Mouse (Mus musculus): Measurements from ENCODE around the gene Tmem177.

The Tmem177 gene

GRCm38 (mm10) chr1:119912953-119913814 is at the start of gene Tmem177:
Tmem177 (minus strand) TSS chr1:119913208.
- peak; percentile 97 to 98 for DNase-seq

DNA sequence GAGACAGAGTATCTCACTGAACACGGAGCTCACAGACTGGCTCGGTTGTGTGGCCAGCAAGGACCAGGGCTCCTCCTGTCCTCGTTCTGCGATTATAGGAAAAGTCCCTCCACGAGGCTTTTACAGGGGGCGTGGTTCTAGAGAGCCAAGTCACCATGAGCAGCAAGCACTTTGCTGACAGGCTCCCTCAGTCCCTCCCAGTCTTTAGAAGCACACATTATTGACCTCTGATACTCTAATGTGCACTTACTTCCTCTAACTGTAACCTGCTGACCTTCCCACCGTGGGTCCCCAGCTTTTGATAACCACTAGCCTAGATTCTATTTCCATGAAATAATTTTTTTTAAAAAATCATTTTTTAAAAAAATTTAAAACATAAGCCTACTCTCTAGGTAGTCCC is 46.9 kb upstream of the Tmem177 start:
- no peak for DNase-seq

DNA sequence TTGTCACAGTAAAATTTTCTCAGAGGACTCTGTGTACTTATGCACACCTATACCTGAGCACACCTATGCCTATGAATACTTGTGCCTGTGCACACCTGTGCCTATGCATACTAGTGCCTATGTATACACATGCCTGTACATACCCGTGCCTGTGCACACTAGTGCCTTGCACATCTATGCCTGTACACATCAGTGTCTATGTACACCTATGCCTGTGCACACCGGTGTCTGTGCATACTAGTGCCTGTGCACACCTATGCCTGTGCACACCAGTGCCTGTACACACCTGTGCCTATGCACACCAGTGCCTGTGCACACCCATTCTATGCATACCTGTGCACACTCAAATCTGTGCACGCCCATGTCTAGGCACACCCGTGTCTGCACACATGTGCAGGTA is 46.5 kb upstream of the Tmem177 start:
- no peak for DNase-seq

DNA sequence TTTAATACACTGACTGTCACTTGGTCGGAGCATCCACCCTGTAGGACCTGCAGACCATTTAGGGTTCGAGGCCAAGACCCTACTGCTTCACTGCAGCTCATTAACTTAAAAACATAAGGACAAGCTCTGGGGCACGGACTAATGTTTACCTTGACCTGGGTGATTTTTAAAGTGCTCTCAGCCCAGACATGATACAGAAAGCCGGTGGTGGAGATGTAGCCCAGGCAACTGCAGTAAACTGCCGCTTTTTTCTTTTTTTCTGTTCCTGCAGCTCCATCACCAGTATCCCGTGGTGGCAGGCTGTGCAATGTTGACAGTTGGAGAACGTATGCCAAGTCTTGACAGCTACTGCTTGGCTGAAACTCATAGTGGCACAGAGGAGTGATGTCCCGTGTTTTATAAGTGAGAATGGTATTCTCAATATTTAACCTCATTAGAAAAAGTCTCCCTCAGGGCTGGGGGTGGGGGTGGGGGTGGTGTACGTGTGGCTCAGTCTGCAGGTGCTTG is 44.8 kb upstream of the Tmem177 start:
- peak; percentile 76 to 77 for DNase-seq

DNA sequence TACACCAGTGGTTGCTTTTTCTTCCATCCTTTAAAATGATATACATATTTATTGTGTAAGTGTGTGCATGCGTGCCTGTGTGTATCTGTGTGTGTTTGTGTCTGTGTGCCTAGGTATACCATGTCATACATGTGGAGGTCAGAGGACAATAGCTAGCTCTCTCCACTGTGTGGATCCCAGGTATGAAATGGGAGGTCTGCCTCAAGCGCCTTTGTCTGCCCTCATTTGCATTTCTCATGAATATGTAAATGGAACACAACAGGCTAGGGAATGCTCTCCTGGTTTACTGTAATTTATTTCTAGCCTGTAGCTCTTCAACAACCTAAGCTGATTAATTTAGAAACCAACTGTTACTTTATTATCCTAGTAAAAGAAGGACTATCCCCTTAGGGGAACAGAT is 41.7 kb upstream of the Tmem177 start:
- no peak for DNase-seq

GRCm38 (mm10) chr1:119953456-119953855 is 40.4 kb upstream of the Tmem177 start:
- no peak for DNase-seq

- DNase-seq = no peak
These were observed 37.1 kb upstream of the Tmem177 start for GRCm38 (mm10) chr1:119950086-119950485.

DNA sequence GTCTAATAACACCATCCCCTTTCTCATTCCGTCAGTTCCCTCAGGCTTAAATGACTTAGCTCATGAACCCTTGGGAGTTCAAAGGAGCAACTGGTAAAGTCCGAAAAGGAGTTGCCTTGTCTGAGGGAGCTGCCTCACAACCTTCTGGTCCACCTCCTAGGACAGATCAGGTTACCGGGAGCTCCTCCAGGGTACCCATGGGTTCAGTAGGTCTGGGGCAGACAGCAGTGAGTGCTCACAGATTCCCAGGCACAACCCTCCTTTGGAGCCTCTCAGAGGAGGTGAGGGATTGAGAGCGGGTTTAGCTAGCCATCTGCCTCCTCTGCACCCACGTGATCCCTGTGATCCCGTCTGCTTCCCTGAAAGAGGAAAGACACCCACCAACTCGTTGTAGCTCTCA is 23.9 kb upstream of the Tmem177 start:
- DNase-seq = no peak

DNA sequence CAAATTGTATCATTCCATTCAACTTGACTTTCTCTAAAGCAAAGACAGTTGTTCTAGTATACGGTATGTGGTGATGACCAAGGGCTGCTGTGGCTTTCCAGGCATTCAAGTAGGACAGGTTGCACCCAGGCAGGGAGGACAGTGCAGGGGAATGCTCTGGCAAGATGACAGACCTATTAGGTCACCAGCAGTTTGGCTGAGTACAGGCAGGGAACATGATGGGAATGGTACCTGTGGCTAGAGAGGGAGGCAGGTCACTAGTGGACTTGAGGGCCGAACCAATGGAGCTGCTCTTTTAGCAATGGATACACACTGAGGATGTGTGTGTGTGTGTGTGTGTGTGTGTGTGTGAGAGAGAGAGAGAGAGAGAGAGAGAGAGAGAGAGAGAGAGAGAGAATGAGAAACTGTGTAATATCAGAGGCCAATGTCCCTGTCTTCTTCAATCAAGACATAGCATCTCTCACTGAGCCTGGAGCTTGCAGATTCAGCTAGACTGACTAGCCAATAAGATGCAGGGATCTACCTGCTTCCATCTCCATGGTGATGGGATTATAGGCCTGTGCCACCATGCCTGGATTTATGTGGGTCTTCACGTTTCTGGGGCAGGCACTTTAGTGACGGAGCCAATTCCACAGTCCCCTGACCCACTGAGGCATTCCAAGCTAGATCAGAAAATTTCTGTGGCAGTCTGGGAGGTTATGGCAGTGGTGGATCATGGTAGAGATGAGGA is 18.6 kb upstream of the Tmem177 start:
- no peak for DNase-seq

GRCm38 (mm10) chr1:119929715-119930114 is 16.7 kb upstream of the Tmem177 start:
- DNase-seq = peak; percentile 46 to 62

GRCm38 (mm10) chr1:119919299-119919698 is 6.3 kb upstream of the Tmem177 start:
- DNase-seq = peak; percentile 52 to 65

- no peak for DNase-seq
These were observed 3.9 kb upstream of the Tmem177 start for GRCm38 (mm10) chr1:119916823-119917371.

DNA sequence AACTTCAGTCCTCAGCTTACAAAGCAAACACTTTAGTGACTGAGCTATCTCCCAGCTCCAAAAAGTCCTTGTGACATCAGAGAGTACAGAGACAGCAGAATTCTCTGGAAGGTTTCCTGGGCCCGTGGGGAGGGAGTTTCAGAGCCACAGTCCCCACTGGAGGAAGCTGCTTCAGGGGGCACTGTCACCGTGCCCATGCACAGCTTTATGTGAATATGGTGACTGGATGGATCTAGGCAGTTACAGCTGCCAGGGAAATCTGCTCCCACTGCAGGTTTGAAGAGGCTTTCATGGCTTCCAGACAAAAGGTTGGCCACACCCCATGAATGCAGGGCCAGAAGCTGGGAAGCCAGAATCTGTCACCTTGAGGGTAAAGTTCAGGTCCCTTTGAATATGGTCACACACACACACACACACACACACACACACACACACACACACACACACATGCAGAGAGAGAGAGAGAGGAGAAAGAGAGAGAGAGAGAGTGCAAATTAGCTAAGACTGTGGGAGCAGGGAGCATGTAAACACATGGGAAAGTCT is 5.7 kb downstream of the Tmem177 start:
- DNase-seq = peak; percentile 42 to 45

- DNase-seq = peak in 1 of 2 experiments; percentile 35
These were observed 9.8 kb downstream of the Tmem177 start for GRCm38 (mm10) chr1:119903231-119903620.

DNA sequence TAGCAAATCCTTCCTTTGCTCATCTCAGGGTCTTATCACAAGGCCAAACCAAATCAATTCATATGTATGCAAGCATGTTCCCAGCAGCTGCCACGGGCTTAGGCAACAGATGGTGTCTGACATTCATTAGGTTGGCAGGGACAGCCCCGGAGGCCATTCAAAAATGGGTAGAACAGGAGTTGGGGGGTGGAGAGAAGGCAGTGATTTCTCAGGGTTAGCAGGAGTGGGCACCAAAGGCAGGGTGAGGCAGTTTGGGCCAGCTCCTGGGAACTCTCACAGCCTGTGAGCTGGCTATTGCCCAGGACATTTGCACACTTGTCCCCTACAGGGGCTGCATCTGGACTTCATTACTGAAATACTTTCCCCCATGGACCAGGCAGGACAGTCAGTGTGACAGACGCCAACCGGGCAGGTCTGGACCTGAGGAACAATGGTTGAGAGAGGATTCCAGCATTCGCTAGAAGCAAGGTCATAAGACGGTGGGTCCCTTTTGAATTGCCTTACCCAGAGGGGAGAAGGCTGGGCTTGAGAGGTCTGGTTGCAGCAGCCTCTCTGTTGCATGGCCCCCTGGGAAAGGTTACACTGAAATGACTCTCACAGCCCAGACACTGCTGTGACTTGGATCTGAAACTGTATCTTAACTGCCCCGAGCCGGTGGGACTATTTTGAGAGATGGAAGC is 10.3 kb downstream of the Tmem177 start:
- peak; percentile 64 to 74 for DNase-seq

- DNase-seq = peak in 1 of 2 experiments; percentile 27
These were observed 13.5 kb downstream of the Tmem177 start for GRCm38 (mm10) chr1:119899195-119900123.

- DNase-seq = peak; percentile 81 to 85
These were observed 18.1 kb downstream of the Tmem177 start for GRCm38 (mm10) chr1:119894936-119895335.

DNA sequence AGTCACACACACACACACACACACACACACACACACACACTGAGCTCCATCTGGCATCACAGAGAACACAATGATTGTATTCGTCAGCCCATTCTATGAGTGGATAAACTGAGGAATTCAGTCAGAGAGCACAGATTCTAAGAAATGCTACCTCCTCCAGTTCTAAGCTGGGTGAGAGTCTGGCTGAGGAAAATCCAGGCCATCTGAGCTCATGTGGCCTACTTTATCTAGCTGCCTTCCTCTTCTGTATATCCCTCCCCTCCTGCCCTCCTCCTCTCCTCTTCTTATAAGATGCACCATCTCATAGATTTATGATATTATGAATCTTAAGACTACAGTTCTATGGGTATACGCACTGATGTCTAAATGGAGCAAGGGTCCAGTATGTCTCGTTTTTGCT is 19.4 kb downstream of the Tmem177 start:
- DNase-seq = no peak

GRCm38 (mm10) chr1:119892933-119893332 is 20.1 kb downstream of the Tmem177 start:
- DNase-seq = no peak

- peak; percentile 54 to 59 for DNase-seq
These were observed 21.1 kb downstream of the Tmem177 start for GRCm38 (mm10) chr1:119891865-119892264.

DNA sequence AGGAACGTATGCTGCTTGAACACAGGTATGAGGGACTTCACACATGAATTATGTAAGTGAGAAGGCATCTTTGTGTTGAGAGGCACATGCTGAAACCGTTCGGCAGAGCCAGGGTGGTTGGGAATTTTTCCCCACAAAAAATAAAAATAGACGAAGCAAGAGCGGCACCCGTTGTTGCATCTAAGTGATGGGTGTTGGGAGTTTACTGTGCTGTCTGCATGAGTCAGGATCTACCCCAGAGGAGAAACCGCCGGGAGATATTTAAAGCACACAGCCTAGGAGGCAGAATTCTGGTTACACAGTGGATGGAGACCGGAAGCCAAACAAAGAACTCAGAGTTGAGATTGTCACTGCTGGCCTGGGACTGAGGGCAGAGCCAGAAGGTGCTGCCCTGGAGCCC is 21.9 kb downstream of the Tmem177 start:
- DNase-seq = no peak

Data from cerebellum, postnatal 14 days (tissue).